Mouse (Mus musculus) erythroblast, embryonic 14.5 days (primary cell): ENCODE measurements around the gene Thra. TPM values are rescaled to one million over a fixed set of nuclear protein-coding genes. Genes with fewer than 3 reads are reported as not detected.

Experiments used
- H3K27me3 ChIP-seq: 2 replicates; pipeline ENCODE4 v1.6.1; 2012; ENCODE audit warnings: inconsistent platforms; ENCODE audit not compliant: control insufficient read depth
- H3K36me3 ChIP-seq: 2 replicates; pipeline ENCODE4 v1.6.1; 2012; ENCODE audit warnings: mild to moderate bottlenecking, inconsistent platforms; ENCODE audit not compliant: control insufficient read depth
- H3K4me1 ChIP-seq: 2 replicates; pipeline ENCODE4 v1.6.1; 2012; ENCODE audit warnings: inconsistent platforms; ENCODE audit not compliant: control insufficient read depth
- H3K4me3 ChIP-seq: replicated peaks from 2 replicates; pipeline ENCODE3; 2012; ENCODE audit warnings: moderate library complexity, mild to moderate bottlenecking, inconsistent platforms
- H3K9me3 ChIP-seq: 2 replicates; pipeline ENCODE4 v1.6.1; 2012; ENCODE audit warnings: low read length, inconsistent platforms, mixed read lengths; ENCODE audit not compliant: control insufficient read depth
- GATA1 ChIP-seq: IDR thresholded peaks from 2 replicates; pipeline ENCODE4 v1.6.1; 2012; ENCODE audit warnings: low read length, inconsistent platforms, mixed read lengths
- TAL1 ChIP-seq: IDR thresholded peaks from 3 replicates; pipeline ENCODE4 v1.6.1; 2012; ENCODE audit warnings: low read length, inconsistent platforms, mixed read lengths
- polyA plus RNA-seq: library from polyadenylated mRNA; stranded (reverse); fragments of >175 nt; gene quantifications from 2 replicates; pipeline ENCODE4 v1.2.3, GENCODE M21; 2012

The Thra gene
- polyA plus RNA-seq, 1 experiment, result 3.2 TPM

DNA sequence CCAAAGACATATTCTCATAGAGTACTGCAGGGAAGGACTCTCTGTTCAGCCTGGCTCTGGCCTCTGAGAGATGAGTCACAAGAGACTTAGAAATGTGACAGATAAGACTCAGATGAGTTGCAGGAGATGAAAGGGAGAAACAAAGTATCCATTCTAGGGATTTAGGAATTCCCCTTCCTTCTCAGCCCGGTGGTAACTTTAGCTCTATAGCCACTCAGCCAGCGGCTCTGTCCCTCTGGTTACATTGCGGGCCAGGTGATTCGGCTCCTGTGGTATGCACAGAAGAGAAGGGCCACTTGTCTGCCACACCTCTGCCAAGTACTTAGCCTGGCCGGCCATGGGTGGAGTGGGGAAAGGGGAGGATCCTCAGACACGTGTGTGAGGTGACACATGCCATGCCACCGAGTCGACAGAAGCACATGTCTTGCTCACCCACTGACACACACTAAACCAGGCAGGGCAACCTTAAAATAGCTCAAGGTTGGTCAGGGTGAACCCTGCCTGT is 32.3 kb downstream of the Thra start:
- H3K36me3 ChIP-seq, result peaks cover 26% of the 10 kb centered on the region
- TF ChIP-seq TAL1 (no peak), GATA1 (no peak)
- no peaks in the 10 kb centered on the region for H3K9me3 ChIP-seq
- H3K4me3 ChIP-seq, result no peak overlapping the region
- H3K27me3 ChIP-seq, result no peaks in the 10 kb centered on the region
- peaks cover 95% of the 10 kb centered on the region for H3K4me1 ChIP-seq

DNA sequence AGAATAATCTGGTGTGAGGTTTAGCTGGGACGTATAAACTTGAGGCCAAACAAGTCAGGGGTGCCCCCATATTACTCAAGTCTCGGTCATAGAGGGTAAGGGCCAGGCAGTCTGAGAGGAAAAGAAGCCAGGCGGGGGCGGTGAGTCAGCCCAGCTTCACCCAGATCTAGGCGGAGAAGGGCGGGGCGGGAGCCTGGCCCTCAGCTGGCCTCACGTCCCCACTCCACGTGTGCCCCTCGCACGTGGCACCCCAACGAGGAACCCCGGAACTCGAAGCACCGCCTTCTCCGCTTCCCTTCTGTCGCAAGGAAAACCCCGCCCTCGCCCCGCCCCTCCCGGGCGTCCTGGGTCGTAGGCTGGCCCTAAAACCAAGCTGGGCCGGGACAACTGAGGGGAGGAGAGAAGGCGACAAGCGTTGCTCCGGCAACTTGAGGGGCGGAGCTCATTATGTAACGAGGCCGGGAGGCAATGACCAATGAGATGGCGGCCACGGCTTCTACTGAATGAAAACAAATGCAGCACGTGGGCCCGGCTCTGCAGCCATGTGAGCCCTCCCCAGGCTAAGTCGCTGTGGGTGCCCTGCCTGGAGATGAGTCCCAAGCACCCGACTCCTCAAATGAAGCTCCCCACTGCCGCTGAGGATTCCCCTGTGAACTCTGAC is 33.3 kb downstream of the Thra start:
- H3K9me3 ChIP-seq, result no peaks in the 10 kb centered on the region
- H3K36me3 ChIP-seq, result peaks cover 22% of the 10 kb centered on the region
- peak overlapping the region; percentile 55 for H3K4me3 ChIP-seq
- TF ChIP-seq TAL1 (no peak), GATA1 (no peak)
- H3K4me1 ChIP-seq, result peaks cover 84% of the 10 kb centered on the region
- H3K27me3 ChIP-seq, result no peaks in the 10 kb centered on the region

DNA sequence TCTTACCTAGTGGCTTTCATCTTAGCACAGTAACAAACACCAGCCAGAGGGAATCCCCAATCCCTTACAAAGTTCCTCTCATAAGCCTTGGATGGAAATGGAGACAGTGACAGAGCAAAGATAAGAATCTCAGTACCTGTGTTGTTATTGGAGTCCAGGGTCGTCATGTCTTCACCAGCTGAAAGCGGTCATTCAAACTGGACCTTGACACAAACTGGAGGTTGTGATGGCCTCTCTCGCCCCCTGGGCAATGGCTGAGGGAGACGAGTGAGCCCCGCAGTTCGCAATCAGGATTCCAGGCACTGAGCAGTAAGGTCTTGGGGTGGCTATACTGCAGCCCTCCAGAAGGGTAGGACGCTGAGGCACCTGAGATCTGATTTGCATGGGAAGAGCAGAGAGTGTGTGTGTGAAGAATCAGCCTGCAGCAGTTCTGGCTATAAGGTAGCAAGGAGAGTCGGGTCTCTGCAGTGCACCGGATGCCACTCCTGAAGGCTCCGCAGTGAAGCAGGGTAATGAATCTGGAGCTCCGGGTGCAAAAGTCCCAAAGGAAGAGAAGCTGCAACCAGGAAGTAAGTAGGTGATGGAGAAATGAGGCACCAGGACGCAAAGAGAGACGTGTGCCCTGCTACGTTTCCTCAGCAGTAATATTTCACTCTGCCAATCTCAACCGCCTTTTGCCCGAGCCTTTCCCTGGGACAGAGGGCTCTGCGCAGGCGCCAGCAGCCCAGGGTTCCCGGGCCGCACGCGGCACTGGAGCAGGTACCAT is 34.3 kb downstream of the Thra start, which contains the start of gene Nr1d1:
TSS of gene Nr1d1 (minus strand) at position 752 of the 766 bp plus-strand sequence.
- Histone ChIP-seq H3K27me3 (no peaks in the 10 kb centered on the region), H3K9me3 (no peaks in the 10 kb centered on the region), H3K36me3 (peaks cover 13% of the 10 kb centered on the region), H3K4me1 (peaks cover 74% of the 10 kb centered on the region), H3K4me3 (peak within 1 kb of the TSS; percentile 55)
- TF ChIP-seq TAL1, result no peak
- TF ChIP-seq GATA1, result no peak

DNA sequence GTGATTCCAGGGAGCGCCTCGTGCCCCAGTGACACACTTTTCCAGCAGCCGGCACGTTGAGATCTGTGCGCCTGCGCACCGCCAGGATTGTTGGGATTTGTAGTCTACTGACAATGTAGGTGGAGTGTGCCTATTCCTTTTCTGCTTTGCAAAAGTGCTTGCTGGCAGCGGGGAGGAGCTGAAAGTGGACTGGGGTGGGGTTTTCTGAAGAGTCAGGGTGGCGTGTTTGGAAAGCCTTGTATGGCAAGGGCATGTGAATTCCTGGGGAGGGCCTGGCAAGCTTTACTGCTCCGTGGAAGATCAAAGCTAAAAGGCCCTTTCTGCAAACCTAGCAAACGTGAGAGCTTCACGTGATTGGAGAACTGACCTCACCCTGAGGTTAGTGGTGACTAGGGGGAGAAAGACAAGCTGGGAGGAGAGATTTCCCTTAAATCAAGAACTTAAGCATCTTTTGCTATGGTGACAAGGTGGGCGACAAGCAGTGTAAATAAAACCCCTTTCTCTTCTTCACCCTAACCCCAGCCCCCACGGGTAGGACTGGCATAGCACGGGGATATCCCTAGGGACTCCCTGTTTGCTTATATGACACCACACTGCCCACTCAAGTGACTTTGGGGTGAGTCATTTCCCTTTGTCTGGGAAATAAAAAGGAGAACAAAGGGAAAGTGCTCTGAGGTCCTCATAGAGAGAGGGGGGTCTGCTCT is 35.1 kb downstream of the Thra start:
- H3K9me3 ChIP-seq, result no peaks in the 10 kb centered on the region
- H3K4me1 ChIP-seq, result peaks cover 67% of the 10 kb centered on the region
- H3K36me3 ChIP-seq, result peaks cover 6% of the 10 kb centered on the region
- no peaks in the 10 kb centered on the region for H3K27me3 ChIP-seq
- TF ChIP-seq GATA1 (no peak), TAL1 (no peak)
- peak overlapping the region; percentile 55 for H3K4me3 ChIP-seq

DNA sequence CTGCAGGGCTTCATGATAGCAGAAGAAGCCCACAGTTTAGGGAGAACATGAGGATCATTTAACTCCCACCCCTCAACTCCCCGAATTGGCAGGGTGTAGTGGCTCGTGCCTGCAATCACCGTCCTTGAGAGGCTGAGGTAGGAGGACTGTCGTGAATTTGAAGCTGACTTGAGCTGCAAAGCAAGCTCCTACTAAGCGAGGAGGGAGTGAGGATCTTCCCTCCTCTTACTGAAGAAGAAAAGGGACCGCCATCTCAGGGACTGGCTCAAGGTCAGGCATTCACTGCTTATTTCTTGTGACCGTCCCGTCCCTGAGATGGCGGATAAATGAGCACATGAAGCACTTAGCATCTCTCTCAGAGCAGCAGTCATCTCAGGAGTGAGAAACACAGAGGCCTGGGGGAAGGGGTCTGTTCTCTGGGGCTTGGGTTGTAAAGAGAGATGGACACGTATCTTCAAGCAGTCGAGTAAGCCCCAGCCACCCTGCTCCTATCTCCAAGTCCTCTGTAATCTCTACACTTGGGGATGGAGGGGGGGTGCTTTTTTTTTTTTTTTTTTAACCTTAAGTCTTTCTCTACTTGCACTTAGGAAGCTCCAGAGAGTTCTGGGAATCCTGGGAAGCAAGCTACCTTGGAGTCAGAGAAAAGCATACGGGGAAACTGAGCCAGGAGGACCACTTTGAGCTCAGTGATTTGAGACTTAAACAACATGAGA is 35.8 kb downstream of the Thra start:
- Histone ChIP-seq H3K9me3 (no peaks in the 10 kb centered on the region), H3K4me1 (peaks cover 62% of the 10 kb centered on the region), H3K27me3 (no peaks in the 10 kb centered on the region), H3K36me3 (peaks cover 2% of the 10 kb centered on the region), H3K4me3 (no peak overlapping the region)
- TF ChIP-seq GATA1 (no peak), TAL1 (no peak)

DNA sequence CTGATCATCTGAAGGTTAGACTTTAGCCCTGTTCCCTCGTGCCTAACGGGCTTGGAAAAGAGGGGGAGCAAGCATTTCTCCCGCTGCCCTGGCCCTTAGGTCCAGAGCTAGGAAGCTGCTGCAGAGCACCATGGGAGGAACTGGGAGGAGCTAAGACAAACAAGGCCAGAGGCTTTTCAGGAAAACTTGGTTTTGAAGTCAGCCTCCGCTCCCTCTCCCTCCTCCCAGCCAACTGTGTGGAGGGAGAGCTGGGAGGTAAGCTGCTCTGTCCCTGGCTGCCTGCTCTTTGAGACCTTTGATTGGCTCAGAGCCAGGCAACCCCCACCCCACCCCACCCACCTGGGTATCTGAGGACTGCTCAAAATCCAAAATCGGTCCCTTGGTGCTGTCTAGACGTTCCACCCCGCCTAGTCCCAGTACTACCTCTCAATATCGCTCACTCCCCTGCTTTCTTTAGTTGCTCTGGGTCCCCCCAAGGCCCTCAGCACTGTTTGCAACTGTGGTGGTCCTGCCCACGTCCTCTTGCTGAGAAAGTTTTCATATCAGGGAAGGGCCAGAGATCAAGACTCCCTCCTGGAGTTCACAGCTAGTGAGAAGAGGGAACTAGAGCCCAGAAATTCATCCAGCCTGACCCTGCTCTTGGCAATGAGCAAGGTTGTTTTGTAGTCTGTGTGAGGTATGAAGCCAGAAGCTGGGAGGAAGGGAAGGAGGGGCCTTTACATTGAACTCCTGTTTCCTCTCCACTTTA is 36.6 kb downstream of the Thra start:
- H3K4me1 ChIP-seq, result peaks cover 60% of the 10 kb centered on the region

DNA sequence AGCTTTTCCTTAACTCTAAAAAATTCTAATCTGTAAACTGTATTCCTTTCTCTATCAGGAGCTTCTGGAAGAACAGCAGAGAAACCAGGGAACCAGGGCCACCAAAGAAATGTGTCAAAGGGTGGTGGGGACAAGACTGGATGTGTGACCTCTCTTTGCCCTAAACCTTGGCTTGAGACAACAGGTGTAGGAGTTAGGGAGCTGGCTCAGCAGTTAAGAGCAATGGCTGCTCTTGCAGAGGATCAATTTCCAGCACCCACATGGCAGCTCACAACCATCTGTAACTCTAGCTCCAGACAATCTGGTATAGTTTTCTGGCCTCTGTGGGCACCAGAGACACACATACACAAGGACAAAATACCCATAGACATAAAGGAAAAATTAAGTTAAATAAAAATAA is 37.5 kb downstream of the Thra start:
- TF ChIP-seq GATA1 (no peak), TAL1 (no peak)
- Histone ChIP-seq H3K27me3 (peaks cover 4% of the 10 kb centered on the region), H3K9me3 (no peaks in the 10 kb centered on the region), H3K4me3 (no peak overlapping the region), H3K36me3 (no peaks in the 10 kb centered on the region), H3K4me1 (peaks cover 59% of the 10 kb centered on the region)

More for the DNA sequence above, 36.6 kb downstream of the Thra start:
- no peak for TF ChIP-seq TAL1
- no peak for TF ChIP-seq GATA1
- H3K4me3 ChIP-seq, result no peak overlapping the region
- H3K27me3 ChIP-seq, result no peaks in the 10 kb centered on the region
- no peaks in the 10 kb centered on the region for H3K9me3 ChIP-seq
- H3K36me3 ChIP-seq, result no peaks in the 10 kb centered on the region

DNA sequence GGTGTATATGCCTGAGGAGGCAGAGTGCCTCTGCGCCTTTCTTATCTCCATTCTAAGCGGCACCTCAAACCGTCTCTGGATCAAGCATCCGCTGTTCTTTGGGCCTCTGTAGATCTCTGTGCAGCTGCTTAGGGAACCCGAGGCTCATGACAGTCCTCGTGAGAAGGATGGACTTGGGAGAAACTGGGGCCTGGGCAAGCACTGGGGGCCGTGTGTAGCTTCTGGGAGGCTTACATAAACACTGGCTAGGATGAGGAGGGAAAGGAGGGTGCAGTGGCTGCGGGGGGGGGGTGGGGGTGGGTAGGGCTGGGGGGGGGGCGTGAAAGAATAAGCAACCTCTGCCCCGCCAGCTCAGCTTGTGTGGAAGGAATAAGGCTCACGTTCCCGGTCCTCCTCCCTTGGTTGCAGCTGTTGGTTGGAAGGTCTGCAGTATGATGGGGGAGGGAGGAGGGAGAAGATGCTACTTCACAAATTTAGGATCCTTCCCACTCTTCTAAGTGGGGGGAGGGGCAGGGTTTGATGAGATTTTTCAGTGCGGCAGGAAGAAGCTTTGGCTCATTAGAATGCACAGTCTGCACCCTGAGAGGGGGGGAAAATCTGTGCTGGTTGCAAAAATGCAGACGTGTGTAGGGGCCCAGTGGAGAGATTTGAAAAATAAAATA is 41.5 kb downstream of the Thra start:
- Histone ChIP-seq H3K9me3 (no peaks in the 10 kb centered on the region), H3K4me3 (no peak overlapping the region), H3K4me1 (peaks cover 47% of the 10 kb centered on the region), H3K27me3 (peaks cover 21% of the 10 kb centered on the region), H3K36me3 (no peaks in the 10 kb centered on the region)
- TF ChIP-seq TAL1 (no peak), GATA1 (no peak)
